Mouse (Mus musculus) small intestine, adult 2 months (tissue): ENCODE measurements around the gene Gpr153.

Source experiments
- CTCF ChIP-seq: fragments of 200-500 bp; IDR thresholded peaks from 2 replicates; pipeline ENCODE4 v1.5.1; 2012; ENCODE audit warnings: low read depth, mild to moderate bottlenecking, control low read depth, inconsistent platforms, low read length, moderate library complexity, mixed read lengths; ENCODE audit not compliant: insufficient replicate concordance, insufficient read length; ENCODE audit errors: extremely low read depth
- POLR2A ChIP-seq: fragments of 200-500 bp; IDR thresholded peaks from 2 replicates; pipeline ENCODE4 v1.6.1; 2012; ENCODE audit warnings: low read depth, mild to moderate bottlenecking, control low read depth, inconsistent platforms, low read length, moderate library complexity

DNA sequence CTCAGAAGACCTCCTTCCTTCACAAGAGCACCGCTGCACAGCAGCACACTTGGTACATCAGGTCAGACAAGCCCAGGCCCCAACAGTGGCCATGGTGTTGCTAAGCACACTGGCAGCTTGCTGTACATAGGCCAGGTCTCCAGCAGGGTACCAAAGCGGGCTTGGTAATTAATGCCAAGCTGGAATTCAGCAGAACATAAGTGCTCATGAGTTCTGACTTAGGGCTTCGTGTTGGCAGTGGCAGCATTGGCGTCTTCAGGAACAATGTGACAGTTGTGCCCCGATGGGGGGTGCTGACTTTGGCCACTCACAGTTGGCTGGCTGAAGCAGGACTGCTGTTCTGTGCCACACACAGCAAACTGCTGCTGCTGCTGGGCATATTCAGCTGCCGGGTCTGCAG lies 30.7 kb downstream of the Gpr153 start:
- TF ChIP-seq POLR2A, result no peak
- TF ChIP-seq CTCF, result no peak
